Mouse (Mus musculus) stomach, embryonic 15.5 days (tissue): Measurements from ENCODE around the gene Map3k10. TPM values are rescaled to one million over a fixed set of nuclear protein-coding genes. Genes with fewer than 3 reads are reported as not detected.

Source experiments
- ATAC-seq: fragments of 200-750 bp; cut with Nextera tagmentation; 2 replicates; pipeline ENCODE4 v1.8.0; 2017; ENCODE audit warnings: low read depth, moderate number of reproducible peaks, moderate TSS enrichment; ENCODE audit not compliant: insufficient read depth, low FRiP score
- H3K27ac ChIP-seq: fragments of 300-500 bp; sonication (generic); 2 replicates; pipeline ENCODE4 v1.5.1; 2015; ENCODE audit warnings: mild to moderate bottlenecking, inconsistent platforms
- H3K27me3 ChIP-seq: fragments of 300-500 bp; sonication (generic); replicated peaks from 2 replicates; pipeline ENCODE4 v1.6.1; 2015; ENCODE audit warnings: inconsistent platforms
- H3K36me3 ChIP-seq: fragments of 300-500 bp; sonication (generic); 2 replicates; pipeline ENCODE4 v1.6.1; 2015; ENCODE audit warnings: inconsistent platforms
- H3K4me1 ChIP-seq: fragments of 300-500 bp; sonication (generic); 2 replicates; pipeline ENCODE4 v1.6.1; 2015; ENCODE audit warnings: inconsistent platforms
- H3K4me2 ChIP-seq: fragments of 300-500 bp; sonication (generic); 2 replicates; pipeline ENCODE4 v1.6.1; 2015; ENCODE audit warnings: mild to moderate bottlenecking, inconsistent platforms
- H3K4me3 ChIP-seq: fragments of 300-500 bp; sonication (generic); replicated peaks from 2 replicates; pipeline ENCODE4 v1.5.1; 2015; ENCODE audit warnings: inconsistent platforms
- H3K9ac ChIP-seq: fragments of 300-500 bp; sonication (generic); 2 replicates; pipeline ENCODE4 v1.6.1; 2015; ENCODE audit warnings: inconsistent platforms
- H3K9me3 ChIP-seq: fragments of 300-500 bp; sonication (generic); 2 replicates; pipeline ENCODE4 v1.6.1; 2016; ENCODE audit warnings: inconsistent platforms
- WGBS: fragments of 180-500 bp; shearing (Covaris S2); methylation state at CpG from one replicate; pipeline ENCODE4 v1.1.7; 2015; 5-methylcytosine and 5-hydroxymethylcytosine counted together
- polyA plus RNA-seq: library from polyadenylated mRNA; unstranded; fragments of >200 nt; fragmentation: Nextera tagmentation; extraction: Ambion mirVana; gene quantifications from 2 replicates; pipeline ENCODE4 v1.2.1, GENCODE M21; 2015

Gene Map3k10
- polyA plus RNA-seq, 1 experiment from 2014 or later, result 8.3 TPM

GRCm38 (mm10) chr7:27683218-27683617 is 8.8 kb upstream of the Map3k10 start:
- Histone ChIP-seq H3K4me1 (peaks cover 2% of the 10 kb centered on the region; the same call in 1 of the 2 replicates), H3K4me3 (no peak overlapping the region), H3K27me3 (no peaks in the 10 kb centered on the region), H3K4me2 (no peak overlapping the region), H3K27ac (no peak overlapping the region), H3K36me3 (no peaks in the 10 kb centered on the region), H3K9me3 (no peaks in the 10 kb centered on the region), H3K9ac (no peak overlapping the region)
- ATAC-seq, result no peak
- 41% methylated on average over 2 of the region's 2 CpGs for WGBS

DNA sequence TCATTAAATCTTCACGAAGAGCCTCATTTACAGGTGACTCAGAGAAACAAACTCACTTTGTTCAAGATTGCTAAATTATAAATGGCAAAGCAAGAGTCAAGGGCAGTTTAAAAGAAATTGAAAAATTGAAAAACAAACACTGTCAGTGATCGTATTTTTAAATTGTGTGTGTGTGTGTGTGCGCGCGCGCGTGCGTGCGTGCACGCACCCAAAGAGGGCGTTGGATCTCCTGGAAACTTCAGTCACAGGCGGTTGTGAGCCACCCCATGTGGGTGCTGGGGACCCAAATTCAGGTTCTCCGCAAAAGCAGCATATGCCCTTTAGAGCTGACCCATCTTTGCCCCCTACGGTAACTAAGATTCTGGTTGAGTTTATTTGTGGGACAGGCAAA is 819 bp upstream of the Map3k10 start:
- Histone ChIP-seq H3K4me3 (peak overlapping the region; percentile 76), H3K4me2 (peak overlapping the region; percentile 97), H3K4me1 (peaks cover 15% of the 10 kb centered on the region), H3K9ac (no peak overlapping the region), H3K9me3 (no peaks in the 10 kb centered on the region), H3K27me3 (no peaks in the 10 kb centered on the region), H3K27ac (no peak overlapping the region), H3K36me3 (no peaks in the 10 kb centered on the region)
- 29% methylated on average over 14 of the region's 14 CpGs for WGBS
- ATAC-seq, result no peak

DNA sequence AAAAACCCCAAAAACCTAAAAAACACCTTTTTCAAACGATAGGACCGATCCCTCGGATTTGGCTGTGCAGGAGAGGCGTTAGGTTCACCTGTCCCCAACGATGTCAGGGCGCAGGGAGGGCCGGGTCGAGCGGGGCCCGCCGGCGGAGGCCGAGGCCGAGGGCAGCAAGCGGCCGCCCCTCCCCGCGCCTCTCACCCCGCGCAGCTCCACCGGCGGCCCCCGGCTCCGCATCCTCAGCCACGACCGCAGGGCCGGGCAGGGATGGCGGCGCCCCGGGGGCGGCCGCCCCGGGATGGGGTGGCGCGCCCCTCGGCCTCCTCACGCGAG is 240 bp downstream of the Map3k10 start:
- Histone ChIP-seq H3K4me3 (peak overlapping the region; percentile 76), H3K27me3 (no peaks in the 10 kb centered on the region), H3K36me3 (no peaks in the 10 kb centered on the region), H3K27ac (peak overlapping the region; percentile 93; the same call in 1 of the 2 replicates), H3K4me1 (peaks cover 15% of the 10 kb centered on the region), H3K9ac (peak overlapping the region; percentile 78), H3K4me2 (peak overlapping the region; percentile 97), H3K9me3 (no peaks in the 10 kb centered on the region)
- WGBS, result under 1% methylated on average over 38 of the region's 38 CpGs
- no peak; the same call in 1 of the 2 replicates for ATAC-seq

DNA sequence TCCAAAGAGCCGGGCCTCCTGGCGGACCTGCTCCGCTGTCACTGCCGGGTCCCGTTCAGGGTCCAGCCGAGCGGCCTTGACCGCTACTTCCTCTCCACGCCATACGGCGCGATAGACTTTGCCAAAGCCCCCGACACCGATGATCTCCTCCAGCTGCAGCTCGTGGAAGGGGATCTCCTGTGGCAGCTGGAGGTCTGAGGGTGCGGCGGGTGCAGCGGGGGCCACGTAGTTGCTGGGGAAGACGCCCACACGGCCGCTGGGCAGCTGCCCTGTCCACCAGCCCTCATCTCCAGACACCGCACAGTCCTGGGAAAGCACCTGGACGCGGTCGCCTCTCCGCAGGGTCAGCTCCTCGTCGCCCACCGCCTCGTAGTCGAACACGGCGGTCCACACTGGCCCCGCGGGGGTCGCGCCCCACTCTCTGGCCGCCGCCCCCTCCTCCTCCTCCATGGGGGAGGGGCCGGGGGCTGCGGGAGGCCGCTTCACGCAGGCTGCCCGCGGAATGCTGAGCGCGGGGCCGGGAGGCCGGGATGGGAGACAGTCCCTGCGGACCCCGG is 745 bp downstream of the Map3k10 start:
- 0 out of 2 replicates have a peak, but pooled peaks have one; percentile 13 for ATAC-seq
- WGBS, result under 1% methylated on average over 47 of the region's 52 CpGs

DNA sequence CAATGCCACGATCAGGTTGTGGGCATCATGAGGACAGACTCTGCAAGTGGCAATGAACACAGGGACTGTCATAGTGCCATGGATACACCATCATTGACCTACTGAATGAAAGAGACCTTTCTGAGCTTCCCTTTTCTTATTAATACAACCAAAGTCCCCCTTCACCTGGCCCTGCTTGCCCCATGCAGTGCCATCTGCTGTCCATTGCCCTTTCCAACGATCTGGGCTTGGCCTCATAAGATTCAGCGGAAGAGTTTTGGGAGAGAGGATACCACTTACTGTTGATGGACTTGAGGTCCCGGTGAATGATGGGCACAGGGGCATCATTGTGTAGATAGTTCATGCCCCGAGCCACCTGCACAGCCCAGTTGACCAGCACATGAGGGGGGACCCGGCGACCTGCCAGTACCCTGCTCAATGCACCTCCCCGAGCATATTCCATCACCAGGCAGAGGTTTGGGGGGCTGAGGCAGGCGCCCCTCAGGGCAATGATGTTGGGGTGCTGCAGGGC is 1.3 kb downstream of the Map3k10 start:
- H3K4me2 ChIP-seq, result peak overlapping the region; percentile 97
- H3K27ac ChIP-seq, result no peak overlapping the region
- no peaks in the 10 kb centered on the region for H3K36me3 ChIP-seq
- peaks cover 15% of the 10 kb centered on the region for H3K4me1 ChIP-seq
- WGBS, result 54% methylated on average over 9 of the region's 9 CpGs
- no peaks in the 10 kb centered on the region for H3K9me3 ChIP-seq
- H3K27me3 ChIP-seq, result no peaks in the 10 kb centered on the region
- no peak for ATAC-seq
- H3K4me3 ChIP-seq, result peak overlapping the region; percentile 76
- peak overlapping the region; percentile 78 for H3K9ac ChIP-seq

More for the DNA sequence above, 745 bp downstream of the Map3k10 start:
- Histone ChIP-seq H3K36me3 (no peaks in the 10 kb centered on the region), H3K27ac (peak overlapping the region; percentile 93; the same call in 1 of the 2 replicates), H3K4me1 (peaks cover 15% of the 10 kb centered on the region), H3K9me3 (no peaks in the 10 kb centered on the region), H3K4me3 (peak overlapping the region; percentile 76), H3K9ac (peak overlapping the region; percentile 78), H3K27me3 (no peaks in the 10 kb centered on the region), H3K4me2 (peak overlapping the region; percentile 97)

GRCm38 (mm10) chr7:27662038-27662437 is 12.4 kb downstream of the Map3k10 start:
- H3K4me2 ChIP-seq, result no peak overlapping the region
- WGBS, result 86% methylated on average over 4 of the region's 4 CpGs
- no peak overlapping the region for H3K9ac ChIP-seq
- no peaks in the 10 kb centered on the region for H3K9me3 ChIP-seq
- H3K27me3 ChIP-seq, result peaks cover 19% of the 10 kb centered on the region; the same call in 1 of the 2 replicates
- no peaks in the 10 kb centered on the region for H3K4me1 ChIP-seq
- no peak overlapping the region for H3K4me3 ChIP-seq
- no peak overlapping the region for H3K27ac ChIP-seq
- H3K36me3 ChIP-seq, result 0 out of 2 replicates have a peak, but pooled peaks cover 9% of the 10 kb centered on the region
- ATAC-seq, result no peak

DNA sequence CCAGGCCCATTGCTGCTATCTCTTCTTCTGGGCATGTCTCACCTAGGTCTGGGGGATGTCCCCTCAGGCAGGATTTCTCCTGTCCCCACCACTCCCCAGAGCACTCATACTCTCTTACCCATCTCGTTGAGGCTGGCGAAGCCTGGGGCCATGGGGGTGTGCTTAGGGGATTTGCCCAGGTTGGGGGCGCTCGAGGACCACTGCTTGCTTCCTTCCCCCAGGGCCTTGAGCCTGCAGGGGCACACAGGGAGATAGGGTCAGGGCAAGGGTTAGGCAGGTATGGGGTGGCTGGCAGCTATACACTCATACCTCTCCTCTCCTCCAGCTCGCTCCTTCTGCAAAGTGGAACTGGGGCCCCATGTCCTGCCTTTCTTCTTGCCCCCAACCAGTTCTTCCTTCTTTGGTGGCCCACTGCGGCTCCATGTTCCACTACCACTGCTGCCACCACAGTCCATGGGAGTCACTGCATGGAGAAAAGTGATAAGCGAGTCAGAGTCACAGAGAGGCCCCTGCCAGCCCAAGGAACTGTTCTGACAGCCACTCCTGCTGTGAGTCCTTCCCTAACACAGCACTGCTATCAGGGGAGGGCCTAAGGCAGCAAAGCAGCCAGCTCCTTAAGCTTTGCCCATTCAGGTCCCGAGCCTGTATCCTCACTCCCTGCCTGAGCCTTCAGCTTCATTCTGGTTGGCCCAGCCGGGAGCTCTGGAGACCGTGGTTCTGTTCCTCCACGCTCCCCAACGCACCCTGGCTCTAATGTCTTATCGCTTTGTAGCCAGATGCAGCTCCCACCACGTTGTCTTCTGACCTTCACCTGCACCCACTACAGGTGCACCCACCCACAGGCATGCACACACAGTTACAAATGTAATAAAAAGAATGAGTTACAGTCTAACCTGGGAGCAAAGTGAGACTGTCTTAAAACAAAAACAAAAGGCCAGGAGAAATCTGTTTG is 15.4 kb downstream of the Map3k10 start:
- Histone ChIP-seq H3K9me3 (no peaks in the 10 kb centered on the region), H3K4me3 (no peak overlapping the region), H3K27me3 (peaks cover 45% of the 10 kb centered on the region), H3K9ac (no peak overlapping the region), H3K36me3 (0 out of 2 replicates have a peak, but pooled peaks cover 3% of the 10 kb centered on the region), H3K27ac (no peak overlapping the region), H3K4me1 (peaks cover 5% of the 10 kb centered on the region; the same call in 1 of the 2 replicates), H3K4me2 (no peak overlapping the region)
- WGBS, result 64% methylated on average over 14 of the region's 14 CpGs
- ATAC-seq, result no peak

GRCm38 (mm10) chr7:27657824-27658395 is 16.5 kb downstream of the Map3k10 start:
- Histone ChIP-seq H3K27ac (no peak overlapping the region), H3K4me3 (no peak overlapping the region), H3K4me1 (peaks cover 10% of the 10 kb centered on the region; the same call in 1 of the 2 replicates), H3K27me3 (peaks cover 56% of the 10 kb centered on the region), H3K9ac (no peak overlapping the region), H3K36me3 (0 out of 2 replicates have a peak, but pooled peaks cover 3% of the 10 kb centered on the region), H3K9me3 (no peaks in the 10 kb centered on the region), H3K4me2 (no peak overlapping the region)
- no peak for ATAC-seq
- WGBS, result 34% methylated on average over 53 of the region's 53 CpGs

- Histone ChIP-seq H3K36me3 (0 out of 2 replicates have a peak, but pooled peaks cover 3% of the 10 kb centered on the region), H3K4me1 (peaks cover 10% of the 10 kb centered on the region; the same call in 1 of the 2 replicates), H3K27ac (no peak overlapping the region), H3K27me3 (peaks cover 65% of the 10 kb centered on the region), H3K9me3 (no peaks in the 10 kb centered on the region), H3K9ac (no peak overlapping the region), H3K4me3 (no peak overlapping the region), H3K4me2 (no peak overlapping the region)
- 88% methylated on average over 16 of the region's 16 CpGs for WGBS
- no peak for ATAC-seq
These were observed 17.8 kb downstream of the Map3k10 start for GRCm38 (mm10) chr7:27656600-27656999.

DNA sequence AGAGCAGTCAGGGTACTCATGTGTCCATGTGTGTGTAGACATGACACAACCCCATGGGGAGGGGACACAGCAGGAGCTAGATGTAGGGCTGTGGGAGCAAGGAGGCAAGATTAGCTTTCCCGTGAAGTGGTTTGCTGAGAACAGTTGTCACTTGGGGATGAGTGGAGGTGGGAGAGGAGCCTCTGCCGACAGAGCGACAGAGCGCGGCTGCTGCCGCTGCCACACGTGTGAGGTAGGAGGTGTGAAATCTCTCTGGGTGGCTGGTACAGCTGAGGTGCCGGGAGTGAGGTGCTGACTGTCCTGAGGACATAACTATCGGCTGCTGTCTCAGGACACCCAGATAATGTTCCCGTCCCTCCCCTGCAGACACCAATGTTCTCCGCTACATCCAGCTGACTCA is 18.9 kb downstream of the Map3k10 start:
- no peak overlapping the region for H3K9ac ChIP-seq
- peaks cover 69% of the 10 kb centered on the region for H3K27me3 ChIP-seq
- no peaks in the 10 kb centered on the region for H3K9me3 ChIP-seq
- peaks cover 10% of the 10 kb centered on the region; the same call in 1 of the 2 replicates for H3K4me1 ChIP-seq
- WGBS, result 41% methylated on average over 11 of the region's 11 CpGs
- H3K27ac ChIP-seq, result no peak overlapping the region
- H3K4me3 ChIP-seq, result no peak overlapping the region
- no peak overlapping the region for H3K4me2 ChIP-seq
- ATAC-seq, result no peak
- 0 out of 2 replicates have a peak, but pooled peaks cover 3% of the 10 kb centered on the region for H3K36me3 ChIP-seq

DNA sequence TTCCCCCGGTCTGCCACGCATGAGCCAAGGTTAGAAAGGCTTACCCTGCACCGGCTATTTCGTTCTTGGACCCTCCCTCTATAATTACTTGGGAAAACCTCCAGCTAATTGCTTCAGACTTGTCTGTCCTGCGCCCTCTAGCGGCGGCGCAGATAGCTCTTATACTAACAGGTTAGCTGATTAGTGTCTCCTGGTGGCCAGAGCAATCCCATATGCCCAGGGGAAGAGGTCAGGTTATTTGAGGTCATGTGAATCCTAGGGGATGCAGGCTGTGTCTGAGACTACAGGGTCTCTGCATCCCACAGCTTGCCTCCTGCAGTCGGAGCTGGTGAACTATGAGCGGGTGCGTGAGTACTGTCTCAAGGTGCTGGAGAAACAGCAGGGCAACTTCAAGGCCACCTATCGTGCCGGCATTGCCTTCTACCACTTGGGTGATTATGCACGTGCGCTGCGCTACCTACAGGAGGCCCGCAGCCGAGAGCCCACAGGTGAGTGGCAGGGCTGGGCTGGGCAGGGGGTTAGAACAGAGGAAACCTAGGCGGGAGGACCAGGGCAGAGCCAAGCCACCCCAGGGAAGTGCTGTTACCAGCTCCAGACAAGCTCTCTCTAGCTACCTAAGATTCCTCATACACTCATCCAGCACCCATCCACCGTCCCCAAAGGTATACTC is 19.7 kb downstream of the Map3k10 start:
- 62% methylated on average over 20 of the region's 20 CpGs for WGBS
- no peaks in the 10 kb centered on the region for H3K9me3 ChIP-seq
- peaks cover 69% of the 10 kb centered on the region for H3K27me3 ChIP-seq

More for the DNA sequence above, 19.7 kb downstream of the Map3k10 start:
- no peak for ATAC-seq
- Histone ChIP-seq H3K36me3 (0 out of 2 replicates have a peak, but pooled peaks cover 3% of the 10 kb centered on the region), H3K4me3 (no peak overlapping the region; the same call in 1 of the 2 replicates), H3K27ac (no peak overlapping the region), H3K4me1 (peaks cover 10% of the 10 kb centered on the region; the same call in 1 of the 2 replicates), H3K9ac (no peak overlapping the region), H3K4me2 (no peak overlapping the region)
